ENCODE assay signal across 20 mouse cellular contexts in genomic region chr19:14347429-14347828, GRCm38 (mm10).
DNase-seq lines count a peak whose midpoint lies in the region; ATAC-seq lines count a peak whose summit lies in the region.
"Had no signal": no experiment of that assay in that cellular context is flagged by ENCODE, and none has a peak within 500 bp of the region (broad histone marks: within the 10 kb centered on the region; RNA-seq: fewer than 3 reads in every experiment).

No protein-coding gene starts in this region.

- intact Hi-C loops in left cerebral cortex, postnatal 14 days (cut with DNase I) = no loop called here

- peak; percentile 27 for DNase-seq in embryo, embryonic 11 days
- DNase-seq in embryo, embryonic 10.5 days (ENCODE audit: low spot score) = no peak
- no peak for DNase-seq in liver
- DNase-seq in retina, postnatal 1 day = peak; percentile 9
- no peak for DNase-seq in retina, embryonic 14.5 days (ENCODE audit: low spot score)
- DNase-seq in left cerebral cortex, postnatal 14 days (ENCODE audit: low spot score in 2 of 2) = no peak
- DNase-seq: cerebellum, adult 8-10 months; kidney, postnatal 4 days; right cerebral cortex, adult 18-20 months; spleen, adult 18-20 months; thymus, adult 18-20 months had no signal

- H3K36me3 ChIP-seq in liver, embryonic 15.5 days (replicated peaks) = no peaks in the 10 kb centered on the region
- no peaks in the 10 kb centered on the region for H3K36me3 ChIP-seq in limb, embryonic 13.5 days
- H3K36me3 ChIP-seq: embryonic facial prominence, embryonic 13.5 days; hindbrain, embryonic 10.5 days; kidney, embryonic 15.5 days had no signal

- H3K27me3 ChIP-seq in liver, embryonic 15.5 days = no peaks in the 10 kb centered on the region
- no peaks in the 10 kb centered on the region for H3K27me3 ChIP-seq in limb, embryonic 13.5 days
- H3K27me3 ChIP-seq: CH12.LX; embryonic facial prominence, embryonic 13.5 days; kidney, embryonic 15.5 days had no signal

- no peak overlapping the region for H3K4me2 ChIP-seq in liver, embryonic 15.5 days
- no peak overlapping the region for H3K4me2 ChIP-seq in limb, embryonic 13.5 days (replicated peaks)
- H3K4me2 ChIP-seq: embryonic facial prominence, embryonic 13.5 days; kidney, embryonic 15.5 days; liver, embryonic 11.5 days had no signal

- H3K4me3 ChIP-seq in liver, embryonic 15.5 days (replicated peaks) = no peak overlapping the region
- H3K4me3 ChIP-seq in limb, embryonic 13.5 days = no peak overlapping the region
- H3K4me3 ChIP-seq: embryonic facial prominence, embryonic 13.5 days; hindbrain, embryonic 10.5 days; kidney, embryonic 15.5 days had no signal

- H3K9ac ChIP-seq in liver, embryonic 15.5 days = no peak overlapping the region
- no peak overlapping the region for H3K9ac ChIP-seq in limb, embryonic 13.5 days
- H3K9ac ChIP-seq: embryonic facial prominence, embryonic 13.5 days; kidney, embryonic 15.5 days had no signal

- peak; percentile 37; the same call in 1 of the 2 replicates for ATAC-seq in liver, embryonic 15.5 days (ENCODE audit: insufficient read depth)
- no peak for ATAC-seq in limb, embryonic 13.5 days (ENCODE audit: low FRiP score, low read depth)
- ATAC-seq: hindbrain, postnatal 0 days; intestine, postnatal 0 days had no signal

- H3K9me3 ChIP-seq in liver, embryonic 15.5 days (replicated peaks) = no peaks in the 10 kb centered on the region
- no peaks in the 10 kb centered on the region for H3K9me3 ChIP-seq in limb, embryonic 13.5 days
- H3K9me3 ChIP-seq: embryonic facial prominence, embryonic 13.5 days; hindbrain, embryonic 10.5 days; kidney, embryonic 15.5 days had no signal

- no peaks in the 10 kb centered on the region for H3K4me1 ChIP-seq in liver, embryonic 15.5 days (replicated peaks)
- H3K4me1 ChIP-seq in limb, embryonic 13.5 days = peaks cover 13% of the 10 kb centered on the region
- H3K4me1 ChIP-seq: embryonic facial prominence, embryonic 13.5 days; kidney, embryonic 15.5 days had no signal

- no peak overlapping the region for H3K27ac ChIP-seq in liver, embryonic 15.5 days (replicated peaks)
- H3K27ac ChIP-seq in limb, embryonic 13.5 days = peak overlapping the region; percentile 45; the same call in 1 of the 2 replicates
- H3K27ac ChIP-seq: embryonic facial prominence, embryonic 13.5 days; hindbrain, embryonic 10.5 days; hindbrain, postnatal 0 days; kidney, embryonic 15.5 days had no signal

Comparison
In these comparisons a context has a peak if more than half of its experiments do, and no peak if none do; other contexts are left out.
1. DNase-seq: peak in embryo, embryonic 11 days (single experiment) and retina, postnatal 1 day (single experiment); none in embryo, embryonic 10.5 days (single experiment), liver (single experiment), retina, embryonic 14.5 days (single experiment) and left cerebral cortex, postnatal 14 days (0 of 2).